Mouse (Mus musculus) T-helper 2 cell (primary cell): ENCODE data around the gene Zfp978.
"Not testable (repeated sequence)": the region's sequence is repeated elsewhere in the genome, so short reads cannot be mapped to it uniquely, and the experiment has no call there.

Source experiments
- in situ Hi-C: fragments of 300-600 bp; cut with MboI, MseI; formaldehyde crosslinking; loops from one replicate; pipeline ENCODE4 v1.15.1; 2025; ENCODE audit warnings: high pct_unique_total_duplicates

The Zfp978 gene

DNA sequence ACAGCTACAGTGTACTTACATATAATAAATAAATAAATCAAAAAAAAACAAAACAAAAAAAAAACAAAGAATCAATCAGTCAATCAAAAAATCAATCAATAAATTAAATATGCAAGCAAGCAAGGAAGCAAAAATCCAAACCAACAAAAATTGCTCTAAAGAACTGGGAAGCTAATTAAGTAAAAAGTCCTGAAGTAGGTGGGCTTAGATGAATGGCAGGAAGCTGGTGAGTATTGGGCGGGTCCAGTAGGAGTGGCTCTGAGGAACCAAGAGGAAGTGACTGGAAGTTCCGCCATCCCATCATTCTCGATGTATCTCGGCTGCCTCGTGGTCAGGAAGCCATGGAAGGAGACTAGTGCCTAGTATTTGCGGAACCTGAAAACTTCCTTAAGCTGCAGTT lies at the start of gene Zfp978:
Zfp978 (plus strand) TSS at position 301 of the 400 bp plus-strand sequence.
- in situ Hi-C loops = loop anchor here (10.0 to 25.0 kb wide), 2 partner anchors 616 to 874 kb away; no protein-coding TSS in a partner anchor

DNA sequence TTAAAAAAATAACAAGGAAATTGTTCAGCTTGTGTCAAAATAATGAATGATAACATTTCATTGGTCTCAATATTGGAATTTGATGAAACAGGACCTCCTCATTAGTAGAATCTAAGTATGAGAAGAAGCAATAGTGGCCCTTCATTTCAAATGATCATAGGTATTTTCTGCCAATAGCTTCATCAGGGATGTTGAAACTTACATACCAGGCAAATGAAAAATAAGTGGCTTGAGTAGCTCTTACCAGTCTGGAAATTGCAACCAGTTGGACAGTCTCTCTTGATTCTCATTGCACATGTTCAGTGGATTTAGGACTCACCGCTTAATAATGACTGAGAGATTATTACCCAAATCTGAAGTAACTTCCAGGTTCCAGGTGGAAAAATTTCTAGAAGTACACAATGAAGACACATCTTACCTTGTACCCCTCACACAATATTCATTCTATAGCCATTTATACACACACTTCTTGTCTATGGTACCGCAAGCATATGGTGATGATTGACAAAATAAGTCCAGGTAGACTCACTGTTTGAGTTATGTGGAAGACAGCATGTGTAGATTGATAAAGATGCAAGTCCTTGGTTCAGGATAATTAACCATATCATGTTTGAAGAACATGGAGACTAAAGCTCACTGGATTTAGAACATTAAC lies 25.9 kb upstream of the Zfp978 start:
- in situ Hi-C loops = loop anchor here (5.0 to 10.0 kb wide), 9 partner anchors 310 to 1793 kb away; partner anchors contain the start of gene Zfp979

- in situ Hi-C loops = loop anchor here (5.0 to 10.0 kb wide), 9 partner anchors 309 to 1794 kb away; partner anchors contain the start of gene Zfp979
These were observed 25.3 kb upstream of the Zfp978 start for GRCm38 (mm10) chr4:147335691-147336367.

DNA sequence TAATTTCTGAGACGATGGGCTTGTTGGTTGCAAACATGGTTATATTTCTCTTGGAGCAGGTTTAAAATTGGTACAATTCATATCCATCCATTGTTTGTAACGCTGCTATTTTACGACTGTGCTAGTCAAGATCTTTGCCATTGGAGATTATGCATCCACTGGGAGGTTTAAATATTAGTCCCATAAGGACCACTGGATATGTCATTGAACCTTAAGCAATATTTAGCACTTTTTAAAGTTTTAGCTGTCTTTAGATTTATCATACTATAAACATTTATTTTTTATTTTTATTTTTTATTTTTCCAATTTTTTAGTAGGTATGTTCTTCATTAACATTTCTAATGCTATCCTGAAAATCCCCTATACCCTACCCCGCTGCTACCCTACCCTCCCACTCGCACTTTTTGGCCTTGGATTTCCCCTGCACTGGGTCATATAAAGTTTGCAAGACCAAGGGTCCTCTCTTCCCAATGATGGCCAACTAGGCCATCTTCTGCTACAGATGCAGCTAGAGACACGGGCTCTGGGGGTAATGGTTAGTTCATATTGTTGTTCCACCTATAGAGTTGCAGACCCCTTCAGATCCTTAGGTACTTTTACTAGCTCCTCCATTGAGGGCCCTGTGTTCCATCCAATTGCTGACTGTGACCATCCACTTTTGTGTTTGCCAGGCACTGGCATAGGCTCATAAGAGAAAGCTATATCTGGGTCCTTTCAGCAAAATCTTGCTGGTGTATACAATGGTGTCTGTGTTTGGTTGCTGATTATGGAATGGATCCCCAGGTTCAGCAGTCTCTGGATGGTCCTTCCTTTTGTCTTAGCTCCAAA lies 24.5 kb upstream of the Zfp978 start:
- in situ Hi-C loops = loop anchor here (5.0 to 10.0 kb wide), 9 partner anchors 308 to 1794 kb away; partner anchors contain the start of gene Zfp979

DNA sequence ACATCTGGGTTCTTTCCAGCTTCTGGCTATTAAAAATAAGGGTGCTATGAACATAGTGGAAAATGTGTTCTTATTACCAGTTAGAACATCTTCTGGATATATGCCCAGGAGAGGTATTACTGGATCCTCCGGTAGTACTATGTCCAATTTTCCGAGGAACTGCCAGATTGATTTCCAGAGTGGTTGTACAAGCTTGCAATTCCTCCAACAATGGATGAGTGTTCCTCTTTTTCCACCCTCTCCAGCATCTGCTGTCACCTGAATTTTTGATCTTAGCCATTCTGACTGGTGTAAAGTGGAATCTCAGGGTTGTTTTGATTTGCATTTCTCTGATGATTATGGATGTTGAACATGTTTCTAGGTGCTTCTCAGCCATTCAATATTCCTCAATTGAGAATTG lies 23.6 kb upstream of the Zfp978 start:
- in situ Hi-C loops = loop anchor here (5.0 to 10.0 kb wide), 9 partner anchors 307 to 1795 kb away; partner anchors contain the start of gene Zfp979

DNA sequence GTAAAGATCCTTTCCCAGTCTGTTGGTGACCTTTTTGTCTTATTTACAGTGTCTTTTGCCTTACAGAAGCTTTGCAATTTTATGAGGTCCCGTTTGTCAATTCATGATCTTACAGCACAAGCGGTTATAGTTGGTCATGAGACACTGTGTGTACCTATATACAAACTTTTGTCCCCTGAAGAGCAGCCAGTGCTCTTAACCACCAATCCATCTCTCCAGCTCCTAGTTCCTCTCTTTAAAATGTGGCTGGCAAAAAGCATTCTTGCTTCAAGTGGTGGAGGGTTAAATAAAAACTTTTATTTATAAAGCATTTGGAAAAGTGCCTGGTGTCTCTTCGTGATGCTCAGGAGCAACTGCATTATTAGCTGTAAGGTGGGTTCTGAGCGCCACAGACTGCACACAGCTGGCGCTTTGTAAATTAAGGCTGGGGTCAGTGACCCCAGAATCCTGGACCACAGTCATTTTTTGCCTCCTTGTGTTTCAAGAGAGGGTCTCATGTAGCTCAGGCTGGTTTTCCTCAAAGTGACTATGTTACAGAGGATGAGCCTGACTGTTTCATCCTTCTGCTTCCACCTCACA lies 23.0 kb upstream of the Zfp978 start:
- in situ Hi-C loops = loop anchor here (5.0 to 10.0 kb wide), 9 partner anchors 307 to 1796 kb away; partner anchors contain the start of gene Zfp979

DNA sequence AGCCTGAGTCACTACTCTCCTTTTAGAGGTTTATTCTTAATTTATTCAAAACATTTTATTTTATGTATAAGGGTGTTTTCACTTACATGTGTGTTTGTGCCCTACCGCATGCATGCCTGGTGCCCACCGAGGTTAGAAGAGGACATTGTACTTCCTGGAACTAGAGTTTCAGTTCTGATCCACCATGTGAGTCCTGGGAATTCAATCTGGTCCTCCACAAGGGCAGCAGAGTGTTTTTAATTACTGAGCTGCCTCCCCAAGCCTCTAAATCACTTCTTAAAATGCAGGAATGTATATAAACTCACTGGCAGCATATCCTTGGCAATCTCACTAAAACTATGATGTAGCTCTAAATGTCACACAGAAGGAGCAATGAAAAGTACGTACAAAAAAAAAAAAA lies 22.4 kb upstream of the Zfp978 start:
- in situ Hi-C loops = loop anchor here (5.0 to 10.0 kb wide), 9 partner anchors 306 to 1796 kb away; partner anchors contain the start of gene Zfp979

GRCm38 (mm10) chr4:147339601-147340219 lies 21.4 kb upstream of the Zfp978 start:
- in situ Hi-C loops = loop anchor here (5.0 to 10.0 kb wide), 9 partner anchors 305 to 1797 kb away; partner anchors contain the start of gene Zfp979

- in situ Hi-C loops = not testable (repeated sequence)
These were observed 20.9 kb upstream of the Zfp978 start for GRCm38 (mm10) chr4:147340236-147340635.

DNA sequence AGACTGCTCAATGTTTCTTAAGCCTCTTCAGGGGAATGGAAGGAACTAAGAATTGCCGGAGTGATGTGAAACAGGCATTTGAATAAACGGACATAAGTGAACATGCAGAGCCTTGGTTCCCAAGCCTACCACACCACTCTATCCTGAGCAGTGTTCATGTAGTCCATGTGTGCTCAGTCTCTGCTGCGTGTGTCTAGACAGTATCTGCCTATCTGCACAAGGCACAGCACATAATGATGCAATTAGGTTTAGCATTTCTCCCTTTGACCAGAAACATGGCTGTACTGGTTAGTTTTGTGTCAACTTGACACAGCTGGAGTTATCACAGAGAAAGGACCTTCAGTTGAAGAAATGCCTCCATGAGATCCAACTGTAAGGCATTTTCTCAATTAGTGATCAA lies 20.2 kb upstream of the Zfp978 start:
- in situ Hi-C loops = not testable (repeated sequence)

DNA sequence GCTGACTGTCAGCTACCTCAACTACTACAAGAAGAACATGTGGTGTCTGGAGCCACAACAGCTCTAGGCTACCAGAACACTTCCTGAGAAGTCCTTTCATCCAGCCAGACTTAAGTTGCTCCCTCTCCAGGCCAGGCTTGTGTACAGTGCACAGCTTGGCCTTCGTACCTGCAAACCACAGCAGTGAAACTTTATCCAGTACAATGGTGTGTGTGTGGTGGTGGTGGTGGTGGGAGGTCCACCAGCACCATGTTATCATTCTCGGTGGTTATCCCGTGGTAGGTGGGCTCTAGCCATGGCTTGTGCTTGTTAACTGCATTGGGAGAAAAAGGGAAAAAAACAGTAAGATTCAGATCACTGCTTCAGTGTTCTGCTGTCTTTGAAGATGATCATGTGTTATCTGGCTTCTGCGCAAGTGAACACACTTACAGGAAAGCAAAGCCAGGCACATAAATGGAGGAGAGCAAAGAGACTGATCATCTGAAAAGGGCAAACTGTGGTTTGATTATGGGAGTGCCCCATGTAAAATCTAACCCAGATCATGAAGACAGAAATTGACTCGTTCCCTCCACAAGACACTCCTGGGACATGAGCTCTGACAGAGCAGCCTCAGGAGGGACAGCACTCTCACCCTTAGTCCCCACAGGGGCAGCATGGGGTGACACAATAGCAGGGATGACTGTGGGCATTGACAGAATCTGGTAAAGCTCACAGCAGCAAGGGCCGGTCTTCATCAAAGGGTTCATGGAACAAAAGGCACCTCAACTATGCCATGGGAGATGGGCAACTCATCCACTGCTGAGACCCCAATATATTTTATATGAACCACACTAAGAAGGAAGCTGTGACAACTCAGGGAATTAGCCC lies 17.8 kb upstream of the Zfp978 start:
- in situ Hi-C loops = not testable (repeated sequence)

GRCm38 (mm10) chr4:147345061-147345554 lies 16.0 kb upstream of the Zfp978 start:
- in situ Hi-C loops = not testable (repeated sequence)

- in situ Hi-C loops = not testable (repeated sequence)
These were observed 14.6 kb upstream of the Zfp978 start for GRCm38 (mm10) chr4:147346361-147347035.

GRCm38 (mm10) chr4:147347300-147347699 lies 13.8 kb upstream of the Zfp978 start:
- in situ Hi-C loops = not testable (repeated sequence)

- in situ Hi-C loops = not testable (repeated sequence)
These were observed 13.2 kb upstream of the Zfp978 start for GRCm38 (mm10) chr4:147347880-147348279.

DNA sequence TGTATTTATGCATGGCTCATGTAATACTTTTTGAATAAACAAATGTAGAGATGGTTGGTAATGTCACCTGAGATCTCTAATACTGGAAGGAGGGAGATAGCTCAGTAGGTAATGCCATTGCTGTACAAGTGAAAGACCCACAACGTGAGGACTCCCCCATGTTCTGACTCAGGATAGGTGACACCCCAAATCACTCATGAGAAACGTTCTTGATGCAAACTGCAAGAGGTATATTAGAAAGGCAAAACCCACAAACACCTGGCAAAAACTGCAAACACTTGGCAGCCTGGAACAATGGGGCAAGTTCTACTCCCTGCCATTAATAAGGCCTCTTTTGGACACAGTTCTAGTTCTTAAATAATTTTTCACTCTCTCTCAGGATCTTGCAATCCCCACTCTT lies 12.7 kb upstream of the Zfp978 start:
- in situ Hi-C loops = not testable (repeated sequence)

DNA sequence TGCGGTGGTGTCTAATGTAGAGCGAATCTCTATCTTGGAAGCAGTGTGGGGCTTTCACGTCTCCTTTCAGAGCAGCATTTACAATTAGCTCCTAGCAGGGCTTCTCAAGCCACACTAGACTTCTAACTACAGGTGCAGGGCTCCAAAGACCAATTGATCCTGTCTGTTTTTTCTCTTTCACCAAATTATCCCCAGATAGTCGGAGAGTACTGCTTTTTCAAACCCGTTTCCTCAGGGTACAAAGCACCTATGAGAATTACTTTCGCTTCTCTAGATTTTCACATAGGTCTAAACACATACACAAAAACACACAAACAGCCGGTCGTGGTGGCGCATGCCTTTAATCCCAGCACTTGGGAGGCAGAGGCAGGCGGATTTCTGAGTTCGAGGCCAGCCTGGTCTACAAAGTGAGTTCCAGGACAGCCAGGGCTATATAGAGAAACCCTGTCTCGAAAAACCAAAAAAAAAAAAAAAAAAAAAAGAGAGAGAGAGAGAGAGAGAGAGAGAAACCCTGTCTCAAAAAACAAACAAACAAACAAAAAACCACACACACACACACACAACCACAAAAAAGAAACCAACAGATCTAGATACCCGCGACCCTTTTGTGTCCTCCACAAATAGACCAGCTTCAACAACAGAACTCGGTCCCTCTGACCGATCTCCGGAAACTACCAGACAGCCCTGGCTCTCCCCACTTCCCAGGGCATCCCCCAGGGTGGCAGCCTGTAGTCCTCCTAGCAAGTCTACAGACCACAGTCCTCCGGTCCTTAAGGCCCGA lies 12.0 kb upstream of the Zfp978 start:
- in situ Hi-C loops = not testable (repeated sequence)
